Mouse (Mus musculus) heart, adult 2 months (tissue): ENCODE data around the gene Caln1. TPM values are rescaled to one million over a fixed set of nuclear protein-coding genes. Genes with fewer than 3 reads are reported as not detected.

ENCODE experiments used
- DNase-seq, 2 experiments: peaks; one replicate each; pipeline ENCODE4 v3.0.0; 2021
- H3K27ac ChIP-seq: fragments of 200-600 bp; 2 replicates; pipeline ENCODE4 v1.8.1; 2022
- H3K27me3 ChIP-seq: fragments of 200-500 bp; 2 replicates; pipeline ENCODE4 v1.6.1; 2012; ENCODE audit warnings: mild to moderate bottlenecking, low read length, inconsistent platforms, mixed read lengths; ENCODE audit not compliant: control insufficient read depth, insufficient read depth
- H3K36me3 ChIP-seq: fragments of 200-500 bp; 2 replicates; pipeline ENCODE4 v1.6.1; 2012; ENCODE audit warnings: low read length, inconsistent platforms; ENCODE audit not compliant: control insufficient read depth, insufficient read depth
- H3K4me1 ChIP-seq: fragments of 200-500 bp; 2 replicates; pipeline ENCODE4 v1.6.1; 2011; ENCODE audit warnings: low read length; ENCODE audit not compliant: control insufficient read depth, insufficient read depth
- H3K4me3 ChIP-seq: fragments of 200-600 bp; 2 replicates; pipeline ENCODE4 v1.8.1; 2022
- H3K79me2 ChIP-seq: fragments of 200-500 bp; replicated peaks from 2 replicates; pipeline ENCODE4 v1.6.1; 2012; ENCODE audit warnings: mild to moderate bottlenecking, inconsistent platforms, low read length, moderate library complexity, mixed read lengths; ENCODE audit not compliant: control insufficient read depth, insufficient read depth
- H3K9ac ChIP-seq: fragments of 200-500 bp; 2 replicates; pipeline ENCODE4 v1.6.1; 2012; ENCODE audit warnings: low read depth, mild to moderate bottlenecking, control low read depth, inconsistent platforms, low read length, mixed read lengths
- CTCF ChIP-seq: fragments of 200-600 bp; IDR thresholded peaks from 2 replicates; pipeline ENCODE4 v1.8.1; 2022; ENCODE audit warnings: antibody characterized with exemption, mild to moderate bottlenecking, moderate library complexity
- EP300 ChIP-seq: fragments of 200-500 bp; IDR thresholded peaks from 2 replicates; pipeline ENCODE4 v1.6.1; 2011; ENCODE audit warnings: low read depth, low read length, control low read depth; ENCODE audit not compliant: insufficient read depth
- POLR2A ChIP-seq: fragments of 200-500 bp; IDR thresholded peaks from 2 replicates; pipeline ENCODE4 v1.6.1; 2011; ENCODE audit warnings: mild to moderate bottlenecking, low read depth, low read length, control low read depth; ENCODE audit not compliant: insufficient read depth
- WGBS: fragments of 180-500 bp; shearing (Covaris S2); methylation state at CpG from one replicate; pipeline ENCODE4 v1.1.7; 2018; 5-methylcytosine and 5-hydroxymethylcytosine counted together
- intact Hi-C: fragments of 180-260 bp; cut with DNase I; formaldehyde crosslinking; loops from one replicate; pipeline ENCODE4 v1.15.1; 2025
- polyA plus RNA-seq: library from polyadenylated mRNA; depleted of rRNA; stranded (reverse); fragments of >200 nt; gene quantifications from 2 replicates; pipeline ENCODE4 v1.2.3, GENCODE M21; 2012
- total RNA-seq, 2 experiments: library from RNA; stranded (reverse); gene quantifications; 2 replicates each; pipeline ENCODE4 v1.2.3; 2021

Caln1 gene
- total and polyA plus RNA-seq, 3 experiments, result not detected

GRCm38 (mm10) chr5:130858148-130858547, 488.9 kb downstream of the Caln1 start:
- no peaks in the 10 kb centered on the region for H3K36me3 ChIP-seq
- H3K9ac ChIP-seq, result no peak overlapping the region
- no peaks in the 10 kb centered on the region for H3K4me1 ChIP-seq
- TF ChIP-seq CTCF (peak; percentile 69), EP300 (no peak)
- no peaks in the 10 kb centered on the region for H3K27me3 ChIP-seq
- intact Hi-C loops, result loop anchor here (10.0 kb wide), 1 partner anchor 453 kb away; no protein-coding TSS in a partner anchor
- no peak overlapping the region for H3K27ac ChIP-seq
- DNase-seq, result no peak
- H3K79me2 ChIP-seq, result no peaks in the 10 kb centered on the region
- no peak overlapping the region for H3K4me3 ChIP-seq
- 24% methylated on average over 8 of the region's 8 CpGs for WGBS

DNA sequence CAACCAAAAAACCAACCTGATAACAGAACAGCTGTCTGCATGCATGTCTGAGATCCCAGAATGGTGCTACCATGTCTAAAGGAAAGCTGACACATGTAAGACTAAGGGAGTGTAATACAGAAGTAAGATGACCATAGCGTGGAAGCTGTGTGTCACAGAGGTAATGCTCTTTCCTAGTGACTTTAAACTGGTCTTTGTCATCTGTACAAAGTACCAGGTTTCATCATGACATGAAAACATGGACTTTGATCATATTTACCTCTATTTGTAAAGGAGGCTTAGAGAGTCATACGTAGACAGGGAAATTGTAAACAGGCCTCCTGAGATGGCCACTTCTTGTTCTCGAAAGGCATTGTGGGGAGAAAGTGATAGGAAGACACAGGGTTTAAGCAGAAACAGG, 489.5 kb downstream of the Caln1 start:
- Histone ChIP-seq H3K27me3 (no peaks in the 10 kb centered on the region), H3K9ac (no peak overlapping the region), H3K4me3 (no peak overlapping the region), H3K4me1 (no peaks in the 10 kb centered on the region), H3K27ac (no peak overlapping the region), H3K79me2 (no peaks in the 10 kb centered on the region), H3K36me3 (no peaks in the 10 kb centered on the region)
- 71% methylated on average over 3 of the region's 3 CpGs for WGBS
- DNase-seq, result no peak
- no peak for TF ChIP-seq EP300
- TF ChIP-seq CTCF, result no peak
- no peak for TF ChIP-seq POLR2A
- intact Hi-C loops, result loop anchor here (10.0 kb wide), 1 partner anchor 454 kb away; no protein-coding TSS in a partner anchor

DNA sequence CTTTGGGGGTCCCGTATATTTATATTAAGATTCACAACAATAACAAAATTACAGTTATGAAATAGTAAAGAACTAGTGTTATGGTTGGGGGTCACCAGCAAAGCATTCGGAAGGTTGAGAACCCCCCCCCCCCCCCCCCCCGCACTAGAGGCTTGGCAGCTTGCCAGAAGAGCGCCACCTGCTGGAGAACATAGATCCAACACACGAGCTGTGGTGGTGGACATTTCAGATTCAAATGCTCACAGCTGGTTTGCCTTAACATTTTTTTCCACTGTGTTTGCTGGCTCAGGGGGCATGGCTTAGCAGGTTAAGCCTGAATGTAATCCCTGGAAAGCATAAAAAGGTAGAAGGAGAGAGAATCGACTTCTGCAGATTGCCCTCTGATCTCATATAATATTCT, 490.5 kb downstream of the Caln1 start:
- Histone ChIP-seq H3K36me3 (no peaks in the 10 kb centered on the region), H3K4me1 (no peaks in the 10 kb centered on the region), H3K79me2 (no peaks in the 10 kb centered on the region), H3K27me3 (no peaks in the 10 kb centered on the region), H3K27ac (no peak overlapping the region), H3K9ac (no peak overlapping the region), H3K4me3 (no peak overlapping the region)
- DNase-seq, result no peak
- WGBS, result 29% methylated on average over 6 of the region's 6 CpGs
- intact Hi-C loops, result loop anchor here (10.0 kb wide), 1 partner anchor 455 kb away; no protein-coding TSS in a partner anchor
- TF ChIP-seq POLR2A (no peak), CTCF (peak; percentile 43)

DNA sequence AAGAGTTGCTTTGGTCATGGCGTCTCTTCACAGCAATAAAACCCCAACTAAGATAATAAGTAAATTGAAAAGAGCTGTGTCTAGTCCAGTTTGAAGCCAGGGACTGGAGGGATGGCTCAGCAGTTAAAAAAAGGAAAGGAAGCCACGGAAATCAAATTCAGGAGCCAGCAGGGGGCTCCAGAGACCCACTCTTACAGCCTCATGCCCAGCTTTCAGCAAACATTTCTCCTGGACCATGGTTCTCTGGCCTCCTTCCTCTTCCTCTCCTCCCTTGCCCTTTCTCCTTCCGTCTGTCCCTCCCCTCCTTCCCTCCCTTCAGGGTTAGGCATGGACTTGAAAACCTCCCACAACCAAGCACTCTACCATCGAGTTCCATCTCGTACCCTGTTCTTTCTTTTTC, 493.0 kb downstream of the Caln1 start:
- intact Hi-C loops, result loop anchor here (2.0 kb wide), 1 partner anchor 566 kb away; no protein-coding TSS in a partner anchor
- H3K27ac ChIP-seq, result no peak overlapping the region
- H3K9ac ChIP-seq, result no peak overlapping the region
- 60% methylated on average over 5 of the region's 5 CpGs for WGBS
- no peaks in the 10 kb centered on the region for H3K79me2 ChIP-seq
- TF ChIP-seq EP300 (no peak), POLR2A (no peak), CTCF (peak; percentile 67)
- H3K4me3 ChIP-seq, result no peak overlapping the region
- no peaks in the 10 kb centered on the region for H3K4me1 ChIP-seq
- DNase-seq, result peak in 1 of 2 experiments; percentile 33
- no peaks in the 10 kb centered on the region for H3K36me3 ChIP-seq
- no peaks in the 10 kb centered on the region for H3K27me3 ChIP-seq

DNA sequence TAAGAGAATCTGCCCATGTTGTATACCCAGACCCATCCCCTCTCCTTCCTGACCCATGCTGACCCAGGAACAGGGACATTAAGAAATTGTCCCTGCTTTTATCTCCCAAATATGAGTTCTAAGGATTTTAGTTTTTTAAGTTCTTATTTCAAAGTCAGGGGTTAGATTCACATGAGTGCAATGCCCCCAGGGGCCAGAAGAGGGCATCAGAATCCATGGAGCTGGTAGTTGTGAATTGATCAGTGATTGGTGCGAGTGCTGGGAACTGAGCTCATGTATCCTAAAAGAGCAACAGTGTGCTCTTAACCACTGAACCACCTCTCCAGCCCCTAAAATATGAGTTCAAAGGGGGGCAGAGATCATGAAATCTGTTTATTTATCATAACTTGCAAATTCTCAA, 500.6 kb downstream of the Caln1 start:
- Histone ChIP-seq H3K27ac (no peak overlapping the region), H3K4me3 (no peak overlapping the region), H3K27me3 (no peaks in the 10 kb centered on the region), H3K36me3 (no peaks in the 10 kb centered on the region), H3K79me2 (no peaks in the 10 kb centered on the region), H3K9ac (no peak overlapping the region), H3K4me1 (no peaks in the 10 kb centered on the region)
- TF ChIP-seq EP300 (no peak), CTCF (peak; percentile 63), POLR2A (no peak)
- WGBS, result 75% methylated on average over 1 of the region's 1 CpGs
- intact Hi-C loops, result no loop called here
- no peak for DNase-seq

GRCm38 (mm10) chr5:130871086-130871485, 501.8 kb downstream of the Caln1 start:
- Histone ChIP-seq H3K4me3 (no peak overlapping the region), H3K79me2 (no peaks in the 10 kb centered on the region), H3K4me1 (no peaks in the 10 kb centered on the region), H3K27ac (no peak overlapping the region), H3K9ac (no peak overlapping the region), H3K27me3 (no peaks in the 10 kb centered on the region), H3K36me3 (no peaks in the 10 kb centered on the region)
- intact Hi-C loops, result no loop called here
- DNase-seq, result no peak
- TF ChIP-seq EP300 (no peak), POLR2A (no peak), CTCF (no peak)
- WGBS, result 51% methylated on average over 8 of the region's 8 CpGs
